ENCODE assay signal across 8 mouse cellular contexts in genomic region chr4:48116191-48116590, GRCm38 (mm10). TPM values are rescaled to one million over a fixed set of nuclear protein-coding genes. Genes with fewer than 3 reads are reported as not detected.
A peak's percentile ranks its signal among the peaks of the same experiment; 100 is the strongest.
DNase-seq lines count a peak whose midpoint lies in the region; ATAC-seq and TF ChIP-seq lines count a peak whose summit lies in the region.

No protein-coding gene starts in this region.

- H3K4me3 ChIP-seq in heart, adult 2 months: no peak overlapping the region

- no peak for TF ChIP-seq EP300 in heart, adult 2 months (IDR thresholded peaks at IDR 0.05; ENCODE audit: insufficient read depth, low read depth, low read length)

- TF ChIP-seq CTCF in heart, adult 2 months (IDR thresholded peaks at IDR 0.05): peak; percentile 55

- no peak overlapping the region for H3K27ac ChIP-seq in heart, adult 2 months

- H3K9ac ChIP-seq in heart, adult 2 months (ENCODE audit: low read depth, low read length): no peak overlapping the region

- no peaks in the 10 kb centered on the region for H3K36me3 ChIP-seq in heart, adult 2 months (ENCODE audit: control insufficient read depth, insufficient read depth, low read length)

- no peaks in the 10 kb centered on the region for H3K4me1 ChIP-seq in heart, adult 2 months (ENCODE audit: control insufficient read depth, insufficient read depth, low read length)

- intact Hi-C loops in heart, adult 2 months (cut with DNase I): no loop called here

- peak; percentile 24 to 29 for DNase-seq in heart, adult 2 months
- no peak for DNase-seq in heart, adult 8-10 months (ENCODE audit: low spot score)
- DNase-seq in urinary bladder, postnatal 14 days (ENCODE audit: low spot score): peak; percentile 17
- no peak for DNase-seq in urinary bladder, postnatal 4 days (ENCODE audit: low spot score in 2 of 2)
- DNase-seq in embryo, embryonic 9.5 days (ENCODE audit: extremely low spot score): peak; percentile 14
- no peak for DNase-seq in yolk sac, embryonic 10.5 days (ENCODE audit: low spot score)
- no peak for DNase-seq in layer of hippocampus, adult 9-10 months (ENCODE audit: low spot score)

- ATAC-seq in monocyte, adult 5-6 weeks (replicated peaks; ENCODE audit: insufficient number of reproducible peaks, low FRiP score, low TSS enrichment, poor library complexity, severe bottlenecking): peak; percentile 68; the same call in 1 of the 2 replicates

- TF ChIP-seq POLR2A in heart, adult 2 months (IDR thresholded peaks at IDR 0.05; ENCODE audit: insufficient read depth, low read depth, low read length): no peak

- no peaks in the 10 kb centered on the region for H3K79me2 ChIP-seq in heart, adult 2 months (replicated peaks; ENCODE audit: control insufficient read depth, insufficient read depth, low read length)

- H3K27me3 ChIP-seq in heart, adult 2 months (ENCODE audit: control insufficient read depth, insufficient read depth, low read length): no peaks in the 10 kb centered on the region

- 56% methylated on average over 4 of the region's 4 CpGs for WGBS in heart, adult 2 months

RNA-seq across cellular contexts. Expression of gene Stx17, which starts 8.5 kb away (rescaled TPM):
- total RNA-seq in heart, adult 2 months (2021): 10 to 100 TPM; 25.1 TPM
- 6.7 and 12.6 TPM in 2 replicates for polyA plus RNA-seq in heart, adult 2 months (2012; rRNA removed)
- 10 to 100 TPM; 21.9 to 32.9 (median 29.3) TPM for total RNA-seq in heart, adult 8-10 months (2022)
- total RNA-seq in monocyte, adult 5-6 weeks (2017): 15.5 to 36.0 TPM (median 23.1 TPM) in 3 replicates

Comparison
In these comparisons a context has a peak if more than half of its experiments do, and no peak if none do; other contexts are left out.
1. DNase-seq: peak in heart, adult 2 months (2 of 2), urinary bladder, postnatal 14 days (single experiment) and embryo, embryonic 9.5 days (single experiment); none in heart, adult 8-10 months (single experiment), urinary bladder, postnatal 4 days (0 of 2), yolk sac, embryonic 10.5 days (single experiment) and layer of hippocampus, adult 9-10 months (single experiment).